Mouse (Mus musculus) cerebellum, adult 9-11 months (tissue): ENCODE measurements around the gene Nptxr.
A peak's percentile ranks its signal among the peaks of the same experiment; 100 is the strongest.

Experiments used
- DNase-seq: peaks from one replicate; pipeline ENCODE4 v3.0.0; 2022

Nptxr gene

DNA sequence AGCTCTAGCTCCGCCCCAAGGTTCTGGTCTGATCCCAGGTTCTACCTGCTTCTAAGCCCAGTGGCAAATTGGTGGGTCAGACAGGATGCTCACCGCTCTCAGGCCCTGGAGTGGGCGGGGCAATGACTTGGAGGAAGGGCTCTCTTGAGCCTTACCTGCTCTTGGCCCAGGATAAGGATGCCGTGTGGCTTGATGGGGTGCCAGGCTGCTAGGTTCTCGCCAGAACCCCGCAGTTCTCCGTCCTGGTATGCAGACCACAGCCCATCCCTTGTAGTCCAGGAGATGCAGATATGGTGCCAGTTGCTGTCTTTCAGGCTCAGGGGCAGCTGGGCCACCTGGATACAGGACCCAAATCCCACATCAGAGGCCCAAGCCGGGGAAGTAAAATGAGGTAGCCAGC lies 14.5 kb downstream of the Nptxr start:
- DNase-seq: peak; percentile 70

DNA sequence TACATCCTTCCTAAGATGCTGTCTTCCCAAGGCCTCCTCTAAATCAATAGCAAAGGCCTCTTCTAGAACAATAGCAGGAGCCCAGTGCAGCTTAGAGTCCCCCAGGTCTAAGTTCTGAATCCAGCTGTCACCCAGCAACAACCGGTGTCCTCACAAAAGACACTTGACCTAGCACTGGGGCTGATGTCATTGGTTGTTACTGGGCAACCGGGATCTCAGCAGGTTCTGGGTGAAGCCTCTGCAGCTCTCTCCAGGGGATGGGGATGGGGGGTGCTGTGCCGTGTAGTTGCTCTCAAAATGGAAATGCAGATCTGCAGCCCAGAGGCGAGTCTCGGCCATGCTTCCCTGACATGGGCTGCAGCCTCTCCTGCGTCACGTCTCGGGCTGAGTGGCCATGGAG lies 16.8 kb downstream of the Nptxr start:
- DNase-seq: no peak

DNA sequence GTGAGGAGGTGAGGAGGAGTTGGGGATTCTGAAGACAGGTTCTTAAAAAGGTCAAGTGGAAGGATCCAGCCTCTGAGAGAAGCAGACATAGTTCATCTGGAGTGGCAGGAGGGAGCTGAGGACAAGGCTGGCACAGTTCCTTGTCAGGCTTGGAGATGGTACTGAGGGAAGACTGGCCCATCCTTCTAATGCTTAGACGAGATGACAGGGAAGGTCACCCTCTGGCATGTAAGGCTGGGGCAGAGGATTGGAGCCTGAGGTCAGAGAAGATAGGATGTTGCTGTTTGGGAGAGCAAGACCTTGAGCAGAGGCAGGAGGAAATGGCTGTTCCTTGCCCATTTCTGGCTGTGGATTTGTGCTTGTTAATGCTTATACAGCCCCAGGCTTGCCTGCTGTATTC lies 19.5 kb downstream of the Nptxr start:
- no peak for DNase-seq

DNA sequence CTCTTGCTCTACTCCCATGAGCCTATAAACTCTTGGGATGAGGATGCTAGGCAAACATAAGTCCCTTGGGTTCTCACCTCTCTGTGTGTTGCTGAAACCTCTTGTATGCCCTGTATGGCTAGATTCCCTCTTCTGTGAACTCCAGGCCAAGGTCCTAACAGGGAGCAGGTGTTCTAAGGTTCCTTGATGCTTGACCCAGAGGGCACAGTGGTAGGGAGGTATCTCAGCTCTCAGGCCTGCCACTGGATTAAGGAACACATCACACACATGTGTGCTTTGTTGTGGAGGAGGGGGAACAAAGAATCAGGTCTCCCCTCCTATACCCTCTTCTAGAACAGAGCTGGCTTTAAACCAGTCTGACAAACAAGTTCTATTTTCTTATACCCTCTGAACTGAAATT lies 26.8 kb downstream of the Nptxr start, which contains the start of gene Dnal4:
Gene Dnal4, minus strand, starts transcription at position 101 of the 400 bp plus-strand sequence.
- no peak for DNase-seq

DNA sequence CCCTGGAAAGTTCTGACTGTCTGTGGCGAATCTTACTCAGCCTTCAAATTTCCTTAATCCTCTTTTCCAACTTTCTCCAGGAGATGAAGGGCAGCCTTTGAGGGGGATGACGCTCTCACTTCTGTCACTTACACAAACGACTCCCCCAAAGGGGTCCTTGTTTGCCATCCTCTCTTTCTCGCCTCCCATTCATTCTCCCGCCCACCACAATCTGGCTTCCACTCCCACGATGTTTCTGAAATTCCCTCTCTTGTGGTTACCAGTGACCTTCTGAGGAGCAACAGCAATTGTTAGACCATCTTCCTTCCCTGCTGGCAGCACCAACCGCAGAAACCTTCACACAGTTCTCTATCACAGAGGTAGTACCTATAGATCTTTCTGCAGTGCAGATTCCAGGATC lies 28.9 kb downstream of the Nptxr start:
- peak; percentile 31 for DNase-seq

DNA sequence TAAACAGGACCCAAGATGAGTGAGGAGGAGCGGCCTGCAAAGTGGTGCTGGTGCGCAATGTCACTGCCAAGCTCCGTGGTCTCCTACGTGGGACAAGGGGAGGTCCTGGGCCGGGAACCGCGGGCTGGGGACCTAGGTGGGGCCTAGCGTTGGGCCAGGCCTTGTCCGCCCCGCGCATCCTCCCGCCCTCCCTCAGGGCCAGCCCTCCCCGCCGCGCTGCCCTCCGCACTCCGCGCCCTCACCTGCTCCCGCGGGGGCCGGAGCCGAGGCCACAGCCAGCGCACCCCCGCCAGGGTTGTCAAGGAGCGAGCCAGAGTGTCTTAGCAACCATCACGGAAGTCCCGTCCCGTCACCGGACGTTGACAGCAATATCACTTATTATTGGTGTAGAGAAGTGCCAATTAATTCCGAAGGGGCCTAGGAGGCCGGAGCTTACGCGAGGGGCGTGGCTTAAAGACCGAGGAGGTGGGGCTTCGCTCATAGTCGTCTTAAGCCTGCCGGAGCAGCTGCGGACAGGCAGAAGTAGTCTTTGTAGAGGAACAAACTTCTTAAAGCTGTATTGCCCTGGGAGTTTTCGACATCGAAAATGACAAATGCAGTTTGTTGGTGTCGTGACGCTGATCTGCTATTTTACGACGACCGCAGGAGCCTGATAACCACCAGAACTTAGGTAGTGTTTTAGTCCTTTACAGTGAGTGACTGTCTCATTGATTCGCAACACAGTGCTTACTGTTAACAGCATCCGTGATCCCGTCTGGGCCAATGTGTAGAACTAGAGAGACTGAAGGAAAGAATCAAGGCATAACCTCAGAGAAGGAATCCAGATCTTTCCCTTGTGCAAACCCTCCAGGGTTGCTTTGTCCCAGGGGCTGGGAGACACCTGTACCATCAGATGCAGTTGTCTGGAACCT lies 30.2 kb downstream of the Nptxr start:
- peak; percentile 98 for DNase-seq

DNA sequence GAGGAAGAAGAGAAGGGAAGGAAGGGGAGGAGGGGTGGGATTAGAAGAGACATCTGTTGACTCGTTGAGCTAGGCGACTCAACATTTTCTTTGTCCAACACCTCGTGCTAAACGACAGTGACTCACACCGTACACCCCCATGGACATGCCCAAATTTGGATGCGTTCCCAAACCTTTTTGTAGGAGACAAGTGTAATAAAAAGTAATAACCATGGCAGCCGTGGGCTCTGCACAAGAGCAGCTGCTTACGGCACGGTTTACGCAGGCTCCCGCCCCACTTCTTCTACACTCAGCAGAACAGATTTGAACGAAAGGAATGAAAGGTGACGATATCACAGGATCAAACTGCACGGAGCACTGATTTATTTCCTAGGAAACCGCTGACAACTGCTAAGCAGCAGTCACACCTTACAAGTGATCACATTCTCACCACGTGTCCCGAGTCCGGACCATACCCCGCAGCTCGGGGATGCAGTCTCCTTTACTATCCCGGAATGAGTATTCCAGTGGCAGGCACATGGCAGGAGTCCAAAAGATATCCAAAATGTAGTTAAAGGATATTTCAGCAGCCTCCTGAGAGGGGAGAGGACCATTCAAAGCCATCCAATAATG lies 33.8 kb downstream of the Nptxr start:
- no peak for DNase-seq

DNA sequence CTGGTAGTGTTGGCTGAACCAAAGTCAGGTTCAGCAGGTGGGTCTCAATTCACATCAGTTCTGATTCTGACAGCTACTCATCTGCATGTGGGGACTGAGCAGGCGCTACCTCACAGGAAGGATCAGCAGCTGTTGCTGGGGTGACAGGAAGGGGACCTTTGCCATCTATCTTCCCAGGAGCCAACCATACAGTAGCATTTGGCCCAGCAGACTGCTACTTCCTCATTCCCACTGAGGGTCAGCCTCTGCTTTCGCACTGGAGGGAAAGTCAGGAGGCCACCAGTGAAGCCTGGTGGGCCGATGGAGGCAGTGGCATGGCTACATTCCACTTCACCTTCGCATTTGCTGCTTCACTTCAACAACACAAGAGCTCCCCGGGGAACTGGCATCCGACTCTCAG lies 36.3 kb downstream of the Nptxr start:
- no peak for DNase-seq

DNA sequence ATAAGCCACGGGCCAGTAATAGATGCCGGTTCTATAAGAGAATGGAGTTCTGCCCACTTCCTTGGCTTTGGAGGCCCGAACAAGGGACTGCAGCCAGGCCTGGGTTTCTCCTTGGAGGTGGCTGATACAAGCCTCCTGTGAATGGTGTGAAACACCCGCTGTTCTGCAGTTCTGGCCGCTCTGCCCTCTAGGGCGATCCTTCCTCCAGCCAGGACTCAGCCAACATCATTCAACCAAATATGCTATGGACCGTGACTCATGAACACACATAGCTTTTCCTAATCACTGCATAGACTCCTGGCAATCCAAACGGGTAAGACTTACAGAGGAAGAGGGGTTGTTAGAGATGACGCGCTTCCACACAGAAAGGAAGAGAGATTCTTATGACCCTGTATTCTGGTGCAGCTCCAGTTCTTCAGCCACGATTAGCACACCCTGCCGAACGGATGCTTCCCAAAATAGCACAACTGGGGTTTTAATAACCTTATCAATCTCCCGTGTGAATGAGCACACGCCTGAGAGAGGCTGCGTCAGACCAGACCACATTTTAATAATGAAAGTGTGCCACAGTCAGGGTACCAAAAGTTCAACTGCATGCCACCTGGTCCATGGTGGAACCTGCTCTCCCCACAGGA lies 37.1 kb downstream of the Nptxr start:
- DNase-seq: peak; percentile 60

DNA sequence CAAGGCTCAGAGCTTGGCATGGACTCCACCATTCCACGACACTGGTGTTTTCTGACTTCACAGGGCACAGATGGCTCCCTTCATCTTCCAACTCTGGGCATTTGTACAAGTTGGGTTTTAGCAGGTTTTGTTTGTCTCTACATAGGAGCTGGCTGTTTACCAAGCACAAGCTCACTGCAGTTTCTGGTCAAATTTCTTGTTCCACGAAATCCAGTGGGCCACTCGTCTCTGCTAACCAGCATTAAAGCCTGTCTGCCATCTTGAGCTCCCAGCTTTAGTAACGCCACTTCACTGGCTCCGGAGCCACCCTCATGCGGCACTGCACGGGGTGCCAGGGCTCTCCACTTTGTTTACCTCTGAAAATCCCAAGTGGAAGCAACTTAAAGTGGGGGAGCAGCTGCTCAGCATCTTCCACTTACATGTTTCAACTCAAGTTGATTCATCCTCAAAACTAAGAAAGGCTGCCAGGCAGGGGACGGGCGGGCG lies 37.9 kb downstream of the Nptxr start:
- DNase-seq: peak; percentile 75

DNA sequence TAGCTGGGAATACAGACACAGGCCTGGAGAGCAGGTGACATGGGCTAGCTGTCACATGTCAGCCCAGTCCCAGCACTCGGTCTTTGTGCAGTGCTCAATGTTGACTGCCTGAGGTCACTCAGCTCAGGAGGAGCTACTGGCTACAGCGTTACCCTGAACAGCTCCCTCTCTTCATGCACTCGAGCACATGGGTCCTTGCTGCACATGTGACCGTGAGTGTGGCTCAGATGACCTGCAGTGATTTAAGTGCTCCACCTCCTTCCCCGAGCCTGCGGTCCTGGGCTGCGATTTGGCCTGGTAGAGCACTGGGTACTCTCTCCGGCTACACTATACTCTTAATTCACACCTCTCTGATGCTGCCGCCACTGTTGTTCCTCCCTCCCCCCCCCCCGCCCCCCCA lies 38.4 kb downstream of the Nptxr start:
- DNase-seq: peak; percentile 57

DNA sequence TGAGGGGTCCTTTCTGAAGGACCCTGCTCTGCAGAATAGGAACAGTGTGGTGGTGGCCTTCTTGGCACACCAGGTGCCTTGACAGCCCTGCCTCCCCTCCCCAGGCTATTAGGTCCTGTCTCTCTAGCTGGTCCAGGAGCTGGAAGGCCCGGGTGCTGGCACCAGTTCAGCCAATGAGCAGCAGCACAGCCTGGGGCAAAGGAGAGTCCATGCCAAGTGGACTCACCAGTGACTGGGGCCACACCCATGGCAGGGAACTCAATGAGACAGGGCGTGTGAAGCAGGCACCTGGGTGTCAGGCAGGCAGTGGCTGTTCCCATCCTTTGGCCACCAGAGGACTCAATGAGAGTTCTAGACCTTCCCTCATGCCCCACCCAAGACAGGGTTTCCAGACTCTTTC lies 39.2 kb downstream of the Nptxr start:
- peak; percentile 85 for DNase-seq

DNA sequence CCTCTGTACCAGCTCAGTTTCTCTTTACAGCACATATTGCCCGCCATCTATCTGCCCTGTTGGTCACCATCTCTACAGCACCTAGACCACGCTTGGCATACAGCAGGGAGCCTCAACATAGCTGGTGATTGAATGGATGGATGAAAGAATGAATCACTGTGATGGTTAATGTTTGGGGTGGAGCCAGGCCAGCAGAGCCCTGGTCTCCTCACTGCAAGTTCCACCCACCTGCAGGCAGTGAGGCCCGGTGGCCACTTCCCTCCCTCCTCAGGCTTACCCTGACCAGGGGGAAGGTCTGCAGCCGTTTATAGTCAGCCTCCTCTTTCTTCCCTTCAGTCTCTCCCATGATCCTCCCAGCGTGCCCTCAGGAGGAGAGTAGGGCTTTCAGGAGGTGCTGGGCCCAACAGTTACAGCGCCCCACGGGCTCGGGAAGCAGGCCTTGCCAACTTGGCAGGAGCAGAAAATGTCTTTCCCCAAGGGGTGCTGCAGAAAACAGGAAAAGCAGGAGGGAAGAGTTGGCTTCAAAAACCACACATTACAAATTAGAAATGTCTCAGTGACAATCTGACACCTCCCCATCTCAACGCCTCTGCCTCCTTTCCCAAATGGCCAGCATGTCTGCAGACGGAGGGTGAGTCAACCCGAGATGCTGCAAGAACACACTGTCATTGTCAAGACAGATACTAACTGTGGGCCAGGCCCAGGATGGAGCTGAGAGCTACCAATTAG lies 39.9 kb downstream of the Nptxr start:
- DNase-seq: peak; percentile 82

DNA sequence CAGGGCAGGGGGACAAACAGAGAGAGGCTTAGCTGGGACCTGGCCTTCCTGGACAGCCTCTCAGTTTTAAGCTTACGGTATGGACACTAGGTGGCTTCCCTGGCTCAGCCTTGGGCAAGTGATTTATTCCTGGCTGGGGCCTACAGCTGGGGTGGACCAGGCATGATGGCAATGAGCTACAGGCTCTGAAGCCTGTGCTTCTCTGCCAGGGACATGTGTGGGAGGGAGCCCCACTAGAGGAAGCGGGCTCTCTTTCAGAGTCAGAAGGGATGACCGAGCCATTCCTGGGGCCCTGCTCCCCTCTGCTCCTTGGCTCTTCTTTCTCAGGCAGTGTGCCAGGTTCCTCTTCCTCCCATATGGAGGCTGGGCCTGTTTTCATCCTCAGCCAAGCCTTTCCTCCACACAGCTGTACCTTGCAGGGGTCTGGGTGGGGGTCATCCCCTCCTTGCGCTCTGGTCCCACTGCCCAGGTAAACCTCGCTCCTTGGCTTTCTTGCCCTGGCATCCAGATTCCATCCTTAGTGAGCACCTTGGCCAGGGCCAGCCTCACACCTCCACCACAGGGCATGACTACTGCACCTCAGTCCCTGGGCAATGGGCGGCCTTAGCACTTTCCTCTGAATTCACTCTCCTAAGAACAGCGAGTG lies 40.8 kb downstream of the Nptxr start:
- DNase-seq: peak; percentile 93

DNA sequence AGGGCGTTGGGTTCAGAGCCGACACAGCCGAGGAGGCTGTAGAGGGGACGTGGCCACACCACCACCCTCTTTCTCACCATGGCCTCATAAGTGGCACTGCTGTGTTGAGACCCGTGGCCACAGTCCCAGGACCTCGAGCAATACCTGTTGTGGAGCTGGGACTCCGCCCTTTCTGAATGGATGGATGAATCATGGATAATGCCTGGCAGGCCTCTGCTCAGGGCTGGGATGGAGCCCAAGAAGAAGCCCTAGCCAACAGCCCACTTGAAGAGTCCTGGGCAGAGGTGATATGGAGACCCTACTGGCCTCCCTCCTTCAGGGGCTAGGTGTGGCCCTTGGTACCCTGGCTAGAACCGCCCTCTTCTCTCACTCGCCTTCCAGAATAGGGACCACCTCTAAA lies 41.6 kb downstream of the Nptxr start:
- DNase-seq: peak; percentile 69

DNA sequence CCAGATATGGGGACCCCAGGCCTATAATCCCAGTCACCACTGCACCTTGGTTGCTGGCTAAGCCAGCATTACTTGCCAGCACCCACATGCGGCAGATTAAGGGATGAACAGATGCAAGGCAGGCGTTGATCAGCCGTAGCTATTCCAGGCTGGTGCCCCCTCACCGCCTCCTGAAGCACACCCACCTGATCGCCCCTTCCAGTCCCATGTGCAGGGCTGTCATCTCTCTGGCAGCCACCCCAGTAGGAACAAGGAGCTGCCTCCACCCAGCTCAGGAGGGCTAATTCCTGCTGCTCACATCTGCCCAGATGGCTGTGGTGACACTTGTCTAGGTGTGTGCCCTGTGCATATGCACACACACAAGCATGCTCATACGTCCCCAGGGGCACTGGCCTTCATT lies 43.6 kb downstream of the Nptxr start:
- peak; percentile 41 for DNase-seq

DNA sequence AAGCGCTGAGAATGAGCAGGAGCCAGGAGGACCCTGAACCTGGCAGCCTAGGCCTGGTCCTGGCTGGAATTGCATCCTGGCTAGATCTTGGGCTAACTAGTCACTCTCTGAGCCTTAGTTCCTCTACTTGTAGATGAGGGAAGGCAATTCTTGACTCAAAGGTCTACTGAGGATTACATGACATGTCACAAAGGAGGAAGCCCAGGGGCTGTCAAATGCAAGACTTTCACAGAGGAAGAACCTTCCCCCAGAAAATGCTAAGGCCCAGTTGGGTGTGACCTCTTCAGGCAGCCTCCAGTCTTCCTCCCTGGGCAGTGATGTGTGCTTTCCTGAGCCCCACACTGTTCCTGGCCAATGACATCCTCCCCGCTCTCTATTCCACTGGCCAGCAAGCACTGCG lies 47.4 kb downstream of the Nptxr start:
- no peak for DNase-seq

DNA sequence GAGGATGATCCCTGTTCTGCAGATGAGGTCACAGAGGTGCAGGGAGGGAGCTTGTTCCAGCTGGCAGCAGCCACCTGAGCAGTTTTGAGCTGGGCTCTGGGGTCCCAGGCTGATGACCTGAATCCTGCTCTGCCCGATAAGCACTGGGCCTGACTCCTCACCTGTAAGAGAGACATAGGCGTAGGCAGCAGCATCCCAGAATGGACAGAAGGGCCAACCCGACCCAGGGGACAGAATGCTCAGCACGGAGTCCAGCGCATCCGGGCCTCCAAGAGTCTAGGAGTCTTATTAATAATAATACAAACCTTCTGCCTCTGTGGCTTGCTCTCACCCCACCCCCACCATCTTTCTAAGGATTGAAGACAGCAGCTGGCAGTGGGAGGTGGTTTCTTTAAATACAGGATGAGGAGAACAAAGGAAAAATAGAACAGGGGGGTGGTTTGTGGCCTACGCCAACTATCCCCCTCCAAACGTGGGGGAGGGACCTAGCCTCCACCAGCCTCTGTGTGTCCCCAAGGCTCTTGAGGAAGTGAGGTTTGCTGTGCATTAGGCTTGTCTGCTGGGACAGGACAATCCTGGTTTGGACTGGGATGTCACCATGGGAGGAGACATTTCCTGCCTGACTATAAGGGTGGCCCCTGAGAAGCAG lies 48.5 kb downstream of the Nptxr start:
- peak; percentile 26 for DNase-seq

DNA sequence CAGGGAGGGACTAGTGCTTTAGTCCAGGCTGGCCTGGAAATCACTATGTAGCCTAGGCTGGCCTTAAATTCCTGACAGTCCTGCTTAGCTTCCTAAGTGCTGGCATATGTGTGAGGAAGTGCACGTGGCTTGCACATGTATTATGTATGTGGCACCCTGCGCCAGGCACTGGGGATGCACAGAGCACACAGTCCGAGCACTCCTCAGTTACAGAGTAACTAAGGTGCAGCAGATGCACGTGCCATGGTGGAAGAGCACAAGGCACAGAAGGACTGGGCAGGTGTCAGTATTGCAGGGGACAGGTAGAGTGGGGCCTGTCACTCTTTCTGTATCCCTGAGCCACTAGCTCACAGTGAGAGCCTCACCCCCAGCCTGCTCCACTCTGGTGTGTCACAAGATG lies 49.4 kb downstream of the Nptxr start:
- no peak for DNase-seq

DNA sequence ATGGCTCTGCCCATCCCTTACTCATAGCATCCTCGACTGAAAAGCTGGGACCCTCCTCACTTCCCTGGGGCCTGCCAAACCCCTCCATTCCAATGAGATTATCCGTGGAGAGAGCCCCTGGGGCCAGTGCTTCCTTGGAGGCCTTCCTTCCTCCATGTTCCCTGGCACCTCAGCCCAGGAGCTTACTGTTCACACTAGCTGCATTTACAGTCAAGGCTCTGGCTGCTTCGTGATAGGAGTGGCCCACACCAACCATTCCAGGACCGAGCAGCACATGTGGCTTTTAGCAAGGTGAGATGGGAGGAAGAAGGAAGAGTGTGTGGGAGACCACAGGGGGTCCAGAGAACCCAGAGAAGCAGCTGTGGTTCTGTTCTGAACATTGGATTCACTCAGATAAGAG lies 50.7 kb downstream of the Nptxr start:
- DNase-seq: peak; percentile 22

DNA sequence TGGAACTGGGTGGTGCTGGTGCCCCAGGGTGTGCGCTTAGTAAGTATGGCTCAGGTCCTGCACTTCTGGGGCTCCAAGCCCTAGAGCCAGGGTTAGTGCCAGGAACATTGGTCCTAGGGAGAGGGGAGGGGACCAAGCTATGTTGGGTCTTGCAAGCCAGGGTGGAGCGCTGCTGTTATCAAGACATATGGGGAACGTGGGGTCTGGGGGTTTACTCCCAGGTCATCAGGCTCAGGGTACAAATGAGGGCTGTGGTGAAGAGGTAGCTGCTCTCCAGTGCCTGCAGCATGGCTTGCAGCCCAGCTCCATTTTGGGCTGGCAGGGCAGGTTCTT lies 51.2 kb downstream of the Nptxr start:
- DNase-seq: no peak

DNA sequence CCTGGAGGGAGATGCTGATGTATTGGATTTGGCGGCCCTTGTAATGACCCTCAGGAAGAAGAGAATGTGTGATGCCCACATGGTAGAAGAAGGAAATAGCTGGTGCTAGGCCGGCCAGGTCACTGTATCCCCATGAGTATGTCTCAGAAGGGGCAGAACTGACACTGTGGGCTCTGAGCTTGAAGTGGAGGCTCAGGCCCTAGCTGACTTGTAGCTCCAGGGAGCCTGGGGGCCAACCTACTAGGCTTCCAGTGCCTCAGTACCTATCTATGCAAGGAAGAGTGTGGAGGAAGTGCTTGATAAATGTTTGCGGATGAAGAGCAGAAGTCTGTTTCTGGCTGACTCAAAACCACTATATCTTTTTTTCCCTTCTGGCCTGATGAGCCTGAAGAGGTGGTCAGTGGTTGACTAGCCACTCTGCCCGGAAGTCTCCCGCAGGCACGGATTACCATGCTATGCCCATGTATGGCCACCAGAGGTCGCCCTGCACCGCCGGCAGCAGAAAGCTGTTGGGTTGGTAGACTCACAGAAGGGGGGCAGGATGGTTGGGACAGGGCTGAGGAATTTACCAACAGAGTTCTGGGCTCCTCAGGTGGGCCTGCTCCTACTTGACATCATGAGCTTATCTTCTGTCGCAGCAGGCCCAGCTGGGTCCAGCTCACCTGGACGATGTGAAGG lies 51.7 kb downstream of the Nptxr start:
- DNase-seq: peak; percentile 82
